Mouse (Mus musculus) MEL (cell line): ENCODE measurements around the gene Odf3b. TPM values are rescaled to one million over a fixed set of nuclear protein-coding genes. Genes with fewer than 3 reads are reported as not detected.

Experiments used
- DNase-seq: peaks from one replicate; pipeline ENCODE4 v3.0.0; 2011; ENCODE audit warnings: low read depth, low spot score
- H3K27ac ChIP-seq: 2 replicates; pipeline ENCODE4 v1.5.1; 2012; ENCODE audit warnings: low read depth, mild to moderate bottlenecking, control low read depth, low read length, moderate library complexity; ENCODE audit not compliant: control insufficient read depth
- H3K27me3 ChIP-seq, 2 experiments: fragments of 150-350 bp in 1 of 2; sonication (generic) in 1 of 2; 2 replicates each; pipeline ENCODE4 v1.6.1; 2012; ENCODE audit warnings: low read length in 2 of 2, mild to moderate bottlenecking in 2 of 2, improper control_type of control experiment in 1 of 2, moderate library complexity in 1 of 2; ENCODE audit not compliant: insufficient read depth in 2 of 2, control insufficient read depth in 1 of 2
- H3K36me3 ChIP-seq, 2 experiments: 2 replicates each; pipeline ENCODE4 v1.6.1; 2012 to 2014; ENCODE audit warnings: low read length in 2 of 2, improper control_type of control experiment in 1 of 2, inconsistent platforms in 1 of 2, mild to moderate bottlenecking in 1 of 2; ENCODE audit not compliant: insufficient read depth in 2 of 2, control insufficient read depth in 1 of 2
- H3K4me1 ChIP-seq, 2 experiments: fragments of 150-350 bp in 1 of 2; sonication (generic) in 1 of 2; 2 replicates each; pipeline ENCODE4 v1.6.1; 2012; ENCODE audit warnings: low read length in 2 of 2, improper control_type of control experiment in 1 of 2, mild to moderate bottlenecking in 1 of 2; ENCODE audit not compliant: insufficient read depth in 2 of 2, control insufficient read depth in 1 of 2
- H3K4me3 ChIP-seq, 2 experiments: fragments of 150-350 bp in 1 of 2; sonication (generic) in 1 of 2; 2 replicates each; pipeline ENCODE4 v1.5.1; 2012; ENCODE audit warnings: low read depth in 2 of 2, low read length in 2 of 2, mild to moderate bottlenecking in 2 of 2, moderate library complexity in 2 of 2, control low read depth in 1 of 2, improper control_type of control experiment in 1 of 2; ENCODE audit not compliant: control insufficient read depth in 1 of 2, insufficient read depth in 1 of 2
- H3K79me2 ChIP-seq: 2 replicates; pipeline ENCODE4 v1.6.1; 2012; ENCODE audit warnings: mild to moderate bottlenecking, low read length, moderate library complexity; ENCODE audit not compliant: control insufficient read depth, poor library complexity, insufficient read depth
- H3K9ac ChIP-seq: 2 replicates; pipeline ENCODE4 v1.6.1; 2012; ENCODE audit warnings: low read depth, mild to moderate bottlenecking, control low read depth, low read length, moderate library complexity; ENCODE audit not compliant: control insufficient read depth, poor library complexity, severe bottlenecking
- H3K9me3 ChIP-seq: fragments of 150-350 bp; sonication (generic); replicated peaks from 2 replicates; pipeline ENCODE4 v1.6.1; 2012; ENCODE audit warnings: mild to moderate bottlenecking, low read length, improper control_type of control experiment, moderate library complexity; ENCODE audit not compliant: insufficient read depth
- BHLHE40 ChIP-seq: IDR thresholded peaks from 2 replicates; pipeline ENCODE4 v1.6.1; 2012; ENCODE audit warnings: low read depth, mild to moderate bottlenecking, inconsistent platforms, low read length, improper control_type of control experiment, borderline replicate concordance
- CHD1 ChIP-seq: IDR thresholded peaks from 2 replicates; pipeline ENCODE4 v1.6.1; 2012; ENCODE audit warnings: low read depth, mild to moderate bottlenecking, inconsistent platforms, low read length, improper control_type of control experiment
- ETS1 ChIP-seq: IDR thresholded peaks from 2 replicates; pipeline ENCODE4 v1.6.1; 2012; ENCODE audit warnings: low read depth, mild to moderate bottlenecking, inconsistent platforms, low read length, improper control_type of control experiment, moderate library complexity
- GABPA ChIP-seq: IDR thresholded peaks from 2 replicates; pipeline ENCODE4 v1.6.1; 2012; ENCODE audit warnings: low read depth, mild to moderate bottlenecking, inconsistent platforms, low read length, improper control_type of control experiment, moderate library complexity
- HCFC1 ChIP-seq: IDR thresholded peaks from 2 replicates; pipeline ENCODE4 v1.6.1; 2012; ENCODE audit warnings: low read depth, mild to moderate bottlenecking, inconsistent platforms, low read length, improper control_type of control experiment, moderate library complexity
- JUND ChIP-seq: IDR thresholded peaks from 2 replicates; pipeline ENCODE4 v1.6.1; 2011; ENCODE audit warnings: low read depth, mild to moderate bottlenecking, improper control_type of control experiment, low read length
- KAT2A ChIP-seq: conservative IDR thresholded peaks from 2 replicates; pipeline ENCODE4 v1.6.1; 2012; ENCODE audit warnings: low read depth, low read length, improper control_type of control experiment, inconsistent platforms
- MAFK ChIP-seq: IDR thresholded peaks from 2 replicates; pipeline ENCODE4 v1.6.1; 2011; ENCODE audit warnings: low read depth, mild to moderate bottlenecking, low read length, improper control_type of control experiment, borderline replicate concordance
- MAX ChIP-seq: IDR thresholded peaks from 2 replicates; pipeline ENCODE4 v1.6.1; 2011; ENCODE audit warnings: low read length, improper control_type of control experiment
- MAZ ChIP-seq: IDR thresholded peaks from 2 replicates; pipeline ENCODE4 v1.6.1; 2012; ENCODE audit warnings: low read depth, mild to moderate bottlenecking, inconsistent platforms, low read length, improper control_type of control experiment
- MYB ChIP-seq: IDR thresholded peaks from 2 replicates; pipeline ENCODE4 v1.6.1; 2011; ENCODE audit warnings: mild to moderate bottlenecking, low read depth, low read length, improper control_type of control experiment
- MYC ChIP-seq: IDR thresholded peaks from 2 replicates; pipeline ENCODE4 v1.6.1; 2011; ENCODE audit warnings: low read depth, mild to moderate bottlenecking, low read length, improper control_type of control experiment, moderate library complexity
- NRF1 ChIP-seq: IDR thresholded peaks from 2 replicates; pipeline ENCODE4 v1.6.1; 2014; ENCODE audit warnings: low read depth, mild to moderate bottlenecking, inconsistent platforms, low read length, improper control_type of control experiment, moderate library complexity; ENCODE audit not compliant: poor library complexity, insufficient read depth, severe bottlenecking
- POLR2AphosphoS2 ChIP-seq: IDR thresholded peaks from 2 replicates; pipeline ENCODE4 v1.6.1; 2011; ENCODE audit warnings: low read length, improper control_type of control experiment
- POLR2AphosphoS5 ChIP-seq: IDR thresholded peaks from 2 replicates; pipeline ENCODE4 v1.6.1; 2012; ENCODE audit warnings: low read depth, borderline replicate concordance, mild to moderate bottlenecking, inconsistent platforms, low read length, moderate library complexity, mixed read lengths
- RAD21 ChIP-seq: IDR thresholded peaks from 2 replicates; pipeline ENCODE4 v1.6.1; 2011; ENCODE audit warnings: mild to moderate bottlenecking, low read depth, low read length, improper control_type of control experiment
- RCOR1 ChIP-seq: IDR thresholded peaks from 2 replicates; pipeline ENCODE4 v1.6.1; 2012; ENCODE audit warnings: low read depth, mild to moderate bottlenecking, inconsistent platforms, low read length, improper control_type of control experiment
- SMC3 ChIP-seq: IDR thresholded peaks from 2 replicates; pipeline ENCODE4 v1.6.1; 2011; ENCODE audit warnings: low read depth, low read length, improper control_type of control experiment
- TAL1 ChIP-seq: IDR thresholded peaks from 2 replicates; pipeline ENCODE4 v1.6.1; 2012; ENCODE audit warnings: mild to moderate bottlenecking, inconsistent platforms, low read length, moderate library complexity, mixed read lengths
- TBP ChIP-seq: IDR thresholded peaks from 2 replicates; pipeline ENCODE4 v1.8.0; 2011; ENCODE audit warnings: low read depth, low read length, improper control_type of control experiment
- UBTF ChIP-seq: IDR thresholded peaks from 2 replicates; pipeline ENCODE4 v1.6.1; 2012; ENCODE audit warnings: low read depth, mild to moderate bottlenecking, inconsistent platforms, low read length, improper control_type of control experiment, moderate library complexity, borderline replicate concordance; ENCODE audit not compliant: insufficient read depth
- USF2 ChIP-seq, 2 experiments: IDR thresholded peaks; 2 replicates each; pipeline ENCODE4 v1.6.1; 2011 to 2012; ENCODE audit warnings: improper control_type of control experiment in 2 of 2, low read length in 2 of 2, borderline replicate concordance in 1 of 2, inconsistent platforms in 1 of 2, low read depth in 1 of 2, mild to moderate bottlenecking in 1 of 2; ENCODE audit not compliant: insufficient read depth in 1 of 2
- ZC3H11A ChIP-seq: IDR thresholded peaks from 2 replicates; pipeline ENCODE4 v1.6.1; 2012; ENCODE audit warnings: low read depth, mild to moderate bottlenecking, inconsistent platforms, low read length, improper control_type of control experiment
- ZMIZ1 ChIP-seq: IDR thresholded peaks from 2 replicates; pipeline ENCODE4 v1.6.1; 2012; ENCODE audit warnings: low read depth, mild to moderate bottlenecking, inconsistent platforms, low read length, improper control_type of control experiment, moderate library complexity
- ZNF384 ChIP-seq: IDR thresholded peaks from 2 replicates; pipeline ENCODE4 v1.6.1; 2012; ENCODE audit warnings: low read depth, mild to moderate bottlenecking, inconsistent platforms, low read length, improper control_type of control experiment
- polyA plus RNA-seq, 2 experiments: library from polyadenylated mRNA; stranded (reverse) in 1 of 2; unstranded in 1 of 2; fragments of >175 nt in 1 of 2; fragments of >200 nt in 1 of 2; gene quantifications; 2 replicates each; pipeline versions ENCODE4 v1.2.1 to v1.2.4; 2012; ENCODE audit warnings: low replicate concordance in 2 of 2, low read depth in 1 of 2; ENCODE audit not compliant: insufficient read length in 2 of 2, insufficient read depth in 1 of 2, missing spikeins in 1 of 2
- total RNA-seq: library from RNA; depleted of rRNA; stranded (reverse); fragments of 300-350 nt; gene quantifications from 2 replicates; pipeline ENCODE4 v1.2.3, GENCODE M21; 2012

Gene Odf3b
- total and polyA plus RNA-seq, 3 experiments = not detected

- no peak overlapping the region for H3K9ac ChIP-seq
- no peak for DNase-seq
- H3K4me3 ChIP-seq = no peak overlapping the region
- TF ChIP-seq KAT2A (no peak), GABPA (no peak), JUND (no peak), ZC3H11A (no peak), CHD1 (no peak), TBP (no peak), POLR2AphosphoS2 (no peak), SMC3 (no peak), ZNF384 (no peak), MYB (no peak), ETS1 (no peak), HCFC1 (no peak), UBTF (no peak), RAD21 (no peak), NRF1 (no peak), ZMIZ1 (no peak), USF2 (IDR thresholded peaks at IDR 0.05; ENCODE audit: borderline replicate concordance in 1 of 2, insufficient read depth in 1 of 2, low read depth in 1 of 2, low read length in 2 of 2) (no peak)
- TF ChIP-seq, all 39 proteins: peak for 0
- peaks cover 0 to 5% of the 10 kb centered on the region in 2 experiments; a peak in 1 of 4 replicates for H3K27me3 ChIP-seq
- H3K79me2 ChIP-seq = no peaks in the 10 kb centered on the region
- H3K27ac ChIP-seq = no peak overlapping the region
- H3K4me1 ChIP-seq = peaks cover 6 to 14% of the 10 kb centered on the region in 2 experiments
- H3K36me3 ChIP-seq = peaks cover 0 to 6% of the 10 kb centered on the region in 2 experiments; a peak in 2 of 4 replicates
- H3K9me3 ChIP-seq = no peaks in the 10 kb centered on the region
These were observed 19.1 kb upstream of the Odf3b start for GRCm38 (mm10) chr15:89398146-89398545.

- Histone ChIP-seq H3K27ac (no peak overlapping the region), H3K9ac (no peak overlapping the region), H3K4me1 (peaks cover 6 to 14% of the 10 kb centered on the region in 2 experiments), H3K9me3 (no peaks in the 10 kb centered on the region)
- no peak for DNase-seq
- no peak for TF ChIP-seq MAFK
- TF ChIP-seq MAZ = no peak
- no peak for TF ChIP-seq RCOR1
- no peak for TF ChIP-seq GABPA
- no peak for TF ChIP-seq TBP
- no peak for TF ChIP-seq MAX
- TF ChIP-seq TAL1 = no peak
- TF ChIP-seq MYC = no peak
- TF ChIP-seq SMC3 = no peak
- TF ChIP-seq JUND = no peak
- no peak for TF ChIP-seq BHLHE40
- TF ChIP-seq ZNF384 = no peak
- TF ChIP-seq POLR2AphosphoS5 = no peak
- TF ChIP-seq, all 39 proteins: peak for 0
- Histone ChIP-seq H3K79me2 (no peaks in the 10 kb centered on the region), H3K4me3 (no peak overlapping the region), H3K36me3 (peaks cover 0 to 6% of the 10 kb centered on the region in 2 experiments; a peak in 2 of 4 replicates), H3K27me3 (peaks cover 0 to 5% of the 10 kb centered on the region in 2 experiments; a peak in 1 of 4 replicates)
These were observed 17.8 kb upstream of the Odf3b start for GRCm38 (mm10) chr15:89396883-89397282.
